Mouse (Mus musculus): ENCODE measurements around the gene Dip2b. TPM values are rescaled to one million over a fixed set of nuclear protein-coding genes. Genes with fewer than 3 reads are reported as not detected.
A peak's percentile ranks its signal among the peaks of the same experiment; 100 is the strongest.

The Dip2b gene
- polyA plus RNA-seq, 1 experiment from 2014 or later = 15.0 TPM

DNA sequence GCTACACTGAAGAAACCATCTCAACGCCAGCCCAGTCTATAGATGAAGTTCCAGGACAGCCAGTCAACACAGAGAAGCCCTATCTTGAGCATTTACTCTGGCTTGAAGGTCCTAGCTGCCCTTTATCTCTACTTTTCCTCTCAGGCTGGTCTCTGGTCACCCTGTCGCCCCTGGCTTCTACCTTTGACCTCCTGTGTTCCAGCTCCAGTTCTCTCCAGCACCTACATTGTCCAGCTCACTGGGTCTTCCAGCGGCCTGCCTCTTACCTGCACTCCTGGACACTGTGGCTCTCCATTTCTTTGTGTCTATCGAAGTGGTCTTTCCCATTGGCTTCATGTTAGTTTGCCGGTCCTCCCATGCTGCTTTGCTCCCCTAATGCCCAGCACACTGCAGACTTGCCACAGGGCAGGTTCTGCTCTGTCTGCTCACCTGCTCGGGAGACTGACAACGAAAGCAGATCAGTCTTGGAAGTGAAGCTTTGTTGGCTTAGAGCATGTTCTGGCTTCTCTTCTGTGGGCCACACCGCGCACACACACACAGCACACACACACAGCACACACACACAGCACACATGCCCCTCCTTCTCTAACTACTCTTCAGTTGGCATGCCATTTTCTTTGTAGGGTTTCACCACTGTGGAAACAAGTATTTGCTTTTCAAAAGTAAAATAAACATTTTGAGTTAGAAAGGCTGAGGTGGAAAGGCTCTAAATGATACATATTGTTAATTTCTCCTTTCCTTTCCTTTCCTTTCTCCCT lies 35.4 kb downstream of the Dip2b start:
- WGBS = 78% methylated on average over 9 of the region's 9 CpGs
- Histone ChIP-seq H3K9ac (no peak overlapping the region), H3K9me3 (no peaks in the 10 kb centered on the region), H3K4me1 (peaks cover 35% of the 10 kb centered on the region), H3K27me3 (no peaks in the 10 kb centered on the region), H3K4me3 (no peak overlapping the region), H3K27ac (peak overlapping the region; percentile 55; the same call in 1 of the 2 replicates), H3K36me3 (no peaks in the 10 kb centered on the region), H3K4me2 (replicated peaks) (no peak overlapping the region)
- ATAC-seq (ENCODE audit: insufficient number of reproducible peaks, insufficient read depth, low FRiP score, low TSS enrichment) = no peak

DNA sequence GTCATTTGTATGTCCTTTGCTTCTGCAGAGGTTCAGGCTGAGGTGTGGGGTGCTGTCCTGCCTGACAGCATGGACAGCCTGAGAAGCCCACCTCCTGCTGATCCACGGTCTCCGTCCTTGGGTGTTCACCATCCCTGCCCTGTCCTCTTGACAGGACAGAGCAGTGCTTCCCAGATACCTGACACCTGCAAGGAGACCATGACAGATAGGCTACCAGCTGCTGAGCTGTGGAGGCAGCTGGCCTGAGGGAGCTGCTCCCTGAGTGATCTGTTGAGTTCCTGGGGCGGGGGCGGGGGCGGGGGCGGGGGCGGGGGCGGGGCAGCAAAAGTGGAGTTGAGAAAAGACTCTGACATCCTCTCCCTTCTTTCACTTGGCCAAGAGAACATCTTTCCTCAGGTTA lies 36.3 kb downstream of the Dip2b start:
- Histone ChIP-seq H3K4me1 (peaks cover 35% of the 10 kb centered on the region), H3K4me3 (no peak overlapping the region), H3K27ac (no peak overlapping the region), H3K4me2 (replicated peaks) (no peak overlapping the region), H3K9ac (no peak overlapping the region), H3K9me3 (no peaks in the 10 kb centered on the region), H3K27me3 (no peaks in the 10 kb centered on the region), H3K36me3 (no peaks in the 10 kb centered on the region)
- ATAC-seq (ENCODE audit: insufficient number of reproducible peaks, insufficient read depth, low FRiP score, low TSS enrichment) = no peak
- 23% methylated on average over 8 of the region's 8 CpGs for WGBS

DNA sequence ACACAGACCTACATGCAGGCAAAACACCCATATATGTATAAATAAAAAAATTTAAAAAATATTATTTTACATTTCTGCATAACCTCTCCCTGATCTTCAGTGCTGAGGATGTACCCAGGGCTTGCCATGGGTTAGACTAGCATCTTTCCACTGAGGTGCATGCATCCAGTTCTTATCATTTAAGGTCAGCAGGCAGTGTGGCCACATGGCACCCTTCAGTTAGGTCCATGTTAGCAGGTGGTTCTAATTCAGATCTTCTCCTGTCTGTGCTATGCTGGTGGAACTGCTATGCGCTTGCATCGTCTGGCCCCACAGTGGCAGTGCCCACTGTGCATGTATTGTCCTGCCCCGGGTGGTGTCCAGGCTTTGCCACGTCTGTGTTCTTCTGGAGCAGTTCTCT lies 37.9 kb downstream of the Dip2b start:
- Histone ChIP-seq H3K4me2 (replicated peaks) (no peak overlapping the region), H3K4me1 (peaks cover 37% of the 10 kb centered on the region), H3K9ac (no peak overlapping the region), H3K27me3 (no peaks in the 10 kb centered on the region), H3K36me3 (no peaks in the 10 kb centered on the region), H3K4me3 (no peak overlapping the region), H3K9me3 (no peaks in the 10 kb centered on the region), H3K27ac (no peak overlapping the region)
- 79% methylated on average over 4 of the region's 4 CpGs for WGBS
- ATAC-seq (ENCODE audit: insufficient number of reproducible peaks, insufficient read depth, low FRiP score, low TSS enrichment) = no peak

DNA sequence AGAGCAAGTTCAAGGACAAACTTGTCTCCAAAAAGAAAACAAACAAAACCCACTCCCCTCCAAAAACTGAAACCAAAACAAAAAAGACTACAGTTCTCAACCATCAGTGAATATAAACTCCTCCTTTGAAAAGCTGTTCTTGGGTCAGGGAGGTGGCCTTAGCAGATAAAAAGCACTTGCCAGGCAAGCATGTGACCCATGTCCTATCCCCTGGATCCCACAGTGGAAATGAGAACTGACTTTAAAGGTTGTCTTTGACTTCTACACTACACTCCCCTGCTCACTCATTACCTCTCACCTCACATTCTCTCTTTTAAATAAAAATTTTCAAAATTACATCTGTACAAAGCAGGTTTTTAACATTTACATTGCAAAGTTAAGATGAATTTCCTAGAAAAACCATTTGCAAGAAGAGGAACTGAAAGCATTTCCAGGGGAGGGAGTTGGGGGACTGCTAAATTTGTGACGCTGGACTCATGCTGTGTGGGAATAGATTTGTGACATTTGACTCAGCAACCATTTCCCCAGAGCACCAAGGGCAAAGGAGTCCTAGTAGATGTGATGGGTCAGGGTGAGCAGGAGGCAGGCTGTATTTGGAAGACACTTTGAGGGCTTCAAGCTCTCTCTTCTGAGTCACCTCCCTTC lies 42.5 kb downstream of the Dip2b start:
- H3K27me3 ChIP-seq = no peaks in the 10 kb centered on the region
- no peak for ATAC-seq (ENCODE audit: insufficient number of reproducible peaks, insufficient read depth, low FRiP score, low TSS enrichment)
- H3K4me1 ChIP-seq = peaks cover 23% of the 10 kb centered on the region
- no peak overlapping the region for H3K9ac ChIP-seq
- no peak overlapping the region for H3K4me2 ChIP-seq (replicated peaks)
- no peak overlapping the region for H3K4me3 ChIP-seq
- 49% methylated on average over 1 of the region's 1 CpGs for WGBS
- no peaks in the 10 kb centered on the region for H3K9me3 ChIP-seq
- H3K36me3 ChIP-seq = no peaks in the 10 kb centered on the region
- no peak overlapping the region for H3K27ac ChIP-seq

DNA sequence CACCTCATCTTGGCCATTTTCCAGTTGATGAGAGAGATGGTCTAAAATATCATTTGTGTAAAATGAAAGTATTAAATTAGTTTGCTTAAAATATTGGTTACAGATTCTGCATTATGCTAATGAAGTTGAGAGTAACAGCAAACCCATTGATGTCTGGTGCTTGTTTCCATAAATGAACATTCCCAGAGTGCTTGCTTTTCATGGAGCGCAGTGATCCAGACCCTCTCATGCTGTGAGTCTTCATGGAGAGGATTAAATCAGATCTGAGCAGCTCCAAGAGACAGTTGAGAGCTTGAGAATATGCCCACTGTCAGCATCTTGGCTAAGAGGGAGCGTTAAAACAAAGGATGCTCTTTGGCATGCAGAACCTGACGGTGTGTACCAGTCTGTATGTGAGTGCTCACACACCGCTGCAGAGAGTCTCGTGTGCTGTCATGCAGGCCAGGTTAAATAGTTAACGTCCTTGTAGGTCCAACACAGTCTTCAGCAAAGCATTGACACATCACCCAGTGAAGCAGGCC lies 43.1 kb downstream of the Dip2b start:
- H3K9me3 ChIP-seq = no peaks in the 10 kb centered on the region
- H3K4me1 ChIP-seq = peaks cover 20% of the 10 kb centered on the region
- no peak overlapping the region for H3K4me2 ChIP-seq (replicated peaks)
- H3K36me3 ChIP-seq = no peaks in the 10 kb centered on the region
- 0 out of 2 replicates have a peak overlapping the region, but pooled peaks have one; percentile 50 for H3K27ac ChIP-seq
- WGBS = 78% methylated on average over 6 of the region's 6 CpGs
- H3K4me3 ChIP-seq = no peak overlapping the region
- no peak for ATAC-seq (ENCODE audit: insufficient number of reproducible peaks, insufficient read depth, low FRiP score, low TSS enrichment)
- H3K9ac ChIP-seq = no peak overlapping the region
- no peaks in the 10 kb centered on the region for H3K27me3 ChIP-seq

DNA sequence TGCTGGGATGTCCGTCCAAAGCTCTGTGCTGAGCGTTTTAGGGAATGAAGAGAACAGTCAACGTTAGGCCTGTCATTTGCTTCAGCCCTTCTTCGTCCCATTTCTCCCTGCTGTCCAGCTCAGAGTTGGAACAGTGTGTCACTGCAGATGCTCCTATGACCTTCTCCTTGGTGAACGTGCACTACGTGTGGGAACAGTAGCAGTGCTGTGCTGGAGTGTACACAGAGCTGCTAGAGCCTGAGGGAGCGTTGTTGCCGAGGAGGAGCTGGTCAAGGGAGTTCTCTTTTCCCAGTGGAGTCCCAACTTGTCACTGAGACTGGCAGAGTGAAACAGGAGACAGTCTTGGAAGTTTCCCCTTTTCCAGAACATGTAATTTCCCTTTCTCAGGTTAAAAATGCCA lies 43.6 kb downstream of the Dip2b start:
- WGBS = 56% methylated on average over 8 of the region's 8 CpGs
- Histone ChIP-seq H3K4me2 (replicated peaks) (no peak overlapping the region), H3K36me3 (no peaks in the 10 kb centered on the region), H3K4me3 (no peak overlapping the region), H3K9me3 (no peaks in the 10 kb centered on the region), H3K4me1 (peaks cover 16% of the 10 kb centered on the region), H3K27ac (0 out of 2 replicates have a peak overlapping the region, but pooled peaks have one; percentile 50), H3K27me3 (no peaks in the 10 kb centered on the region), H3K9ac (no peak overlapping the region)
- ATAC-seq (ENCODE audit: insufficient number of reproducible peaks, insufficient read depth, low FRiP score, low TSS enrichment) = no peak

DNA sequence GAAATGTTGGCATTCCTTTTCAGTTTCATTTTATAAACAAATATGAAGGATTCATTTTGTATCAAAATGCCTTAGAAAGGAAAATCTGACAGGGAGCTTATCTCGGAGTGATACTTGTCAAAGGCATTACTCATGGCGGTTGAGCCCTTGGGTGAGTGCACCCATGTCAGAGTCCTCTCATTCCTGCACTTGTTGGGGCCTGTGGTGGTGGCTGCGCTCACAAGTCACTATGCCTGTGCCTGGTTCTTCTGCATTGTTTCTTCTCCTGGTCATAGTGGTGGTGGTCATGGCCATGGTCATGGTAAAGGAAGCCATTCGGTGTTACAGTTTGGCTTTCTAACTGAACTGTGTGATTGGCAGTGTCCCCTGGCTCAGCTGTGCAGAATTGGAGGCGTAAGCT lies 44.3 kb downstream of the Dip2b start:
- H3K4me2 ChIP-seq (replicated peaks) = no peak overlapping the region
- H3K9ac ChIP-seq = no peak overlapping the region
- no peak for ATAC-seq (ENCODE audit: insufficient number of reproducible peaks, insufficient read depth, low FRiP score, low TSS enrichment)
- H3K9me3 ChIP-seq = no peaks in the 10 kb centered on the region
- 93% methylated on average over 5 of the region's 5 CpGs for WGBS
- no peak overlapping the region for H3K4me3 ChIP-seq
- no peak overlapping the region for H3K27ac ChIP-seq
- no peaks in the 10 kb centered on the region for H3K27me3 ChIP-seq
- H3K4me1 ChIP-seq = peaks cover 16% of the 10 kb centered on the region
- no peaks in the 10 kb centered on the region for H3K36me3 ChIP-seq

DNA sequence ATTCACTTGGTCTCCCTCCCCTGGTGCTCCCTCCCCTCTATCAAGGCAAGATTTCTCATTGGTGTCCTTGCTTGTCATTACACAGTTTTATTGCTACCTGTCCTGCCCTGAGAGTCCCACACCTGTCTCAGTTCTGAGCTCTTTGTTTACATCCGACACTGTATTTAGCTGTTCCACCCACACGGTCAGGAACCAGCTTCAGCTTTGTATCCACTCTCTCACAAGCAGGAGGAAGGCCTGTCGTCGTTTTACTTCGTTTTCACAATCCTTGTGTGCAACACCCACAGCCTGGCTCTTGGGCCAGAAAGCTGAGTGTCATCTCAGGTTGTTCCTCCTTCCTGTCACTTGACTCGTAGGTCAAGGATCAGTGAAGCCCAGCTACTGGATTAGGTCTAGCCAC lies 45.4 kb downstream of the Dip2b start:
- Histone ChIP-seq H3K9ac (no peak overlapping the region), H3K4me1 (peaks cover 16% of the 10 kb centered on the region), H3K4me3 (no peak overlapping the region), H3K27me3 (no peaks in the 10 kb centered on the region), H3K36me3 (no peaks in the 10 kb centered on the region), H3K27ac (no peak overlapping the region), H3K9me3 (no peaks in the 10 kb centered on the region), H3K4me2 (replicated peaks) (no peak overlapping the region)
- no peak for ATAC-seq (ENCODE audit: insufficient number of reproducible peaks, insufficient read depth, low FRiP score, low TSS enrichment)
- WGBS = 72% methylated on average over 6 of the region's 6 CpGs

DNA sequence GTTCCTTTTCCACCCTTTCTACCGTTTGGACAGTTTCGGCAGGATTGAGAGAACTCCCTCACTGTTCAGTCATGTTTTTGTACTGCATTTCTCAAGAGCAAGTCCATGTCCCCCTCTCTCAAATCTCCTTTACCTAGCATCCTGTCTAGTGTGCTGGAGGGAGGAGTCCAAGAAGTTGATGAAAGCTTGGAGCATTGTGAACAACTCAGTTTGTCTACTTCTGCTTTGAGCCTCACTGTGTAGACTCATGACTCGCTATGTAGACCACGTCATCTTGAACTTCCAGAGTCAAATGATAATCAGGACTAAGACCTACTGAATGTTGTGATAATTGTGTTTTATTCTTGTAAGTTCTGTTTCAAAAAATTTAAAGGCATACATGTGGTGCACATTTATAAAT lies 46.4 kb downstream of the Dip2b start:
- Histone ChIP-seq H3K36me3 (no peaks in the 10 kb centered on the region), H3K4me3 (no peak overlapping the region), H3K27ac (no peak overlapping the region), H3K4me2 (replicated peaks) (no peak overlapping the region), H3K4me1 (peaks cover 23% of the 10 kb centered on the region), H3K9me3 (no peaks in the 10 kb centered on the region), H3K27me3 (no peaks in the 10 kb centered on the region), H3K9ac (no peak overlapping the region)
- no peak for ATAC-seq (ENCODE audit: insufficient number of reproducible peaks, insufficient read depth, low FRiP score, low TSS enrichment)
- 82% methylated on average over 4 of the region's 4 CpGs for WGBS

DNA sequence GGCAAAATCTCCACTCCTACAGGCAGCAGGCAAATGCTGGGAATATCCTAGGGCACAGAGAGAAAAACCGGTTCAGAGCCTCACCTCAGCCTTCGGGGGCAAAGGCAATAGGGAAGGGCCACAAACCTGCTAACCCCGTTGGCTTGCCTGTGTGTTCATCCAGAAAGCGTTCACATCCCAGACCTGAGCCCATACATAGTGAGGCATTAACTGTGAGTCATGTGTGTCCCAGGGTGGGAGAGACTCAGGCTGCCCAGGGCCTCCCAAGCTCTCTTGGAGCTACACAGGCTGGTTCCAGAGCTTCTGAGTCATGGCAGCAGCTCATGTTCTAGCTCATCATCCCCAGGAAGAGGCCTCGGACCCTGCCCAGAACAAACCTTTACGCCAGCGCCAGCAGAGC lies 49.6 kb downstream of the Dip2b start:
- no peaks in the 10 kb centered on the region for H3K27me3 ChIP-seq
- H3K9ac ChIP-seq = no peak overlapping the region
- H3K4me1 ChIP-seq = peaks cover 28% of the 10 kb centered on the region
- H3K27ac ChIP-seq = no peak overlapping the region
- ATAC-seq (ENCODE audit: insufficient number of reproducible peaks, insufficient read depth, low FRiP score, low TSS enrichment) = no peak
- H3K4me2 ChIP-seq (replicated peaks) = no peak overlapping the region
- H3K36me3 ChIP-seq = no peaks in the 10 kb centered on the region
- WGBS = 84% methylated on average over 7 of the region's 7 CpGs
- no peak overlapping the region for H3K4me3 ChIP-seq
- H3K9me3 ChIP-seq = no peaks in the 10 kb centered on the region

DNA sequence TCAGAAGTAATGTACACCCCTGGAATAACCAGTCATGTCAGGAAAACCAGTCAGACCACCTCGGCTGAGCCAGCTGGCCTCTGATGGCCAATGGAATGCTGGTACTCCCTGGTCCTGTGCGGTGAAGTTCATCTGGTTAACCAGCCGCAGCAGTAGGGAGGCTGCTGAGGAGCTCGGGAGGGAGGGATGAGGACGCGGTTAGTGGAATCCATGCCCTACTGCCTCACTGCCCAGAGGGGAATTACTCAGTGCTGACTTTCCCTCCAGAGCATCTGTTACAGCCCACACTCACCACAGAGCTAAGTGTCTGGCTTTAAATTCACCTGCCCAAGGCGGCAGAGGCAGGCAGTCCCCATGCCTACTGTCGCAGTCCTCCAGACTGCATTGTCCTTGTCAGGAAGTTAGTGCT lies 51.2 kb downstream of the Dip2b start:
- H3K4me2 ChIP-seq (replicated peaks) = peak overlapping the region; percentile 17; the same call in 1 of the 2 replicates
- no peaks in the 10 kb centered on the region for H3K36me3 ChIP-seq
- no peak overlapping the region for H3K4me3 ChIP-seq
- H3K4me1 ChIP-seq = peaks cover 28% of the 10 kb centered on the region
- no peak overlapping the region for H3K9ac ChIP-seq
- H3K27me3 ChIP-seq = no peaks in the 10 kb centered on the region
- no peaks in the 10 kb centered on the region for H3K9me3 ChIP-seq
- peak; percentile 85 for ATAC-seq (ENCODE audit: insufficient number of reproducible peaks, insufficient read depth, low FRiP score, low TSS enrichment)
- WGBS = 17% methylated on average over 8 of the region's 8 CpGs
- peak overlapping the region; percentile 73 for H3K27ac ChIP-seq

DNA sequence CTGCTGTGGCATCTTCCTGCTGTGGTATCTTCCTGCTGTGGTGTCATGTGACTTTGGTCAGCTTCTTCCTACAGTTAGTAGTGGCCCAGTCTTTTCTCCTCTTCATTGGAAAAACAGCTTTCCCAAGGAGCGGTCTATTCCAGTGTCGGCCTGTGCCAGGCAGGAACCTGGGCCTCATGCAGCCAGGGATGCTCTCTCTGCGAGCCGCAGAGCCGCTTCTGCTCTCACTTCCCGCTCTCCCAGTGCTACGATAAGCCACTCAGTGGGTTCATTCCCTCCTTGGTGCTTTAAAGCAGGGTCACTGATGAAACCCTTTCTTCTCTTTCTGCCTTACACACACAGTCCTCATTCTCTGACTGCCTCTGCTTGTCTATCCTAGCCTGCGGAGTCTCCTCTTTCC lies 53.4 kb downstream of the Dip2b start:
- 73% methylated on average over 8 of the region's 8 CpGs for WGBS
- H3K36me3 ChIP-seq = no peaks in the 10 kb centered on the region
- H3K4me3 ChIP-seq = no peak overlapping the region
- no peak for ATAC-seq (ENCODE audit: insufficient number of reproducible peaks, insufficient read depth, low FRiP score, low TSS enrichment)
- no peaks in the 10 kb centered on the region for H3K9me3 ChIP-seq
- no peaks in the 10 kb centered on the region for H3K27me3 ChIP-seq
- H3K4me2 ChIP-seq (replicated peaks) = no peak overlapping the region
- peaks cover 29% of the 10 kb centered on the region for H3K4me1 ChIP-seq
- H3K9ac ChIP-seq = no peak overlapping the region
- no peak overlapping the region for H3K27ac ChIP-seq
